In the genomic region with DNA sequence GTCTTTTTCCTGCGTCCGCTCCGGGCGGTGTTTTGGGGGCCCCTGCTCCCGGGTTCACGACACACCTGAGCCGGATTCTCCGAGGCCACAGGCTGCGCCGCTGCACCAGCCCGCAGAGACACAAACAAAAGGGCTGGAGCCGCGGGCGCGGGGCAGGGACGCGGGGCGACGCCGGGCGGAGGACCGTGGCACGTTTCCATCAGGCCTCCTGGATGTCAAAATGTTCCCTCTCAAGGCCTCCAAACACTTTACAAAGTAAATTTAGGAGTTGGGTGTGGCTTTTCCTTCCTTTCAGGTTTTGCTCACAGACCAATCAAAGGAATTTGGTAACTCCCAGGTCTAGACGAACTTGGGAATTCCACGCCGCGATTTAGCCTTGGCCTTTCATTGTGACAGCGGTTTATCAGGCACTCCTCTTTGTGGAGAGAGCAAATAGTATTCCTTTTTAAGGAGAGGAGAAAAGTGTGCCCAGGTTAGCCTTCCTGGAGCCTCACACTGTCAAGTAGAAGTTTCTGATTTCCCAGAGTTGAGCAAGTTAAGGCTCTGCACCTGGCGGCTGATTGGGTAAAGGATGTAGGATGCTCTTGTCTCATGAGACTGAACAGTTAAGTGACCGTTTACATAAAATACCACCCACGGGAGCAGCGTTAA, we compare ENCODE assay signal across 8 mouse cellular contexts. TPM values are rescaled to one million over a fixed set of nuclear protein-coding genes. Genes with fewer than 3 reads are reported as not detected.
DNase-seq lines count a peak whose midpoint lies in the region; ATAC-seq lines count a peak whose summit lies in the region.

No protein-coding gene starts in this region.

- peak overlapping the region; percentile 87 for H3K9ac ChIP-seq in limb, embryonic 12.5 days (replicated peaks)
- peak overlapping the region; percentile 93 for H3K9ac ChIP-seq in midbrain, embryonic 15.5 days

- no peak for ATAC-seq in limb, embryonic 12.5 days (ENCODE audit: insufficient number of reproducible peaks, insufficient read depth, low FRiP score, low TSS enrichment, low read depth)
- peak; percentile 55 for ATAC-seq in midbrain, embryonic 15.5 days (replicated peaks)

- DNase-seq in heart, adult 11 months = peak; percentile 93
- no peak for DNase-seq in heart, postnatal 4 days
- peak; percentile 53 for DNase-seq in adrenal gland, postnatal 25 days
- peak; percentile 48 for DNase-seq in gastrocnemius, postnatal 14 days
- no peak for DNase-seq in urinary bladder, postnatal 36 days (ENCODE audit: low spot score in 2 of 2)
- DNase-seq in layer of hippocampus, adult 18-20 months (ENCODE audit: low spot score in 2 of 2) = no peak

- peaks cover 7% of the 10 kb centered on the region; the same call in 1 of the 2 replicates for H3K36me3 ChIP-seq in limb, embryonic 12.5 days
- no peaks in the 10 kb centered on the region for H3K36me3 ChIP-seq in midbrain, embryonic 15.5 days (replicated peaks)

- peak overlapping the region; percentile 68 for H3K4me2 ChIP-seq in limb, embryonic 12.5 days
- H3K4me2 ChIP-seq in midbrain, embryonic 15.5 days = peak overlapping the region; percentile 73

- 3% methylated on average over 32 of the region's 32 CpGs for WGBS in limb, embryonic 12.5 days
- 2% methylated on average over 24 of the region's 32 CpGs for WGBS in midbrain, embryonic 15.5 days

- peak overlapping the region; percentile 85 for H3K27ac ChIP-seq in limb, embryonic 12.5 days
- H3K27ac ChIP-seq in midbrain, embryonic 15.5 days = peak overlapping the region; percentile 88

- H3K4me3 ChIP-seq in limb, embryonic 12.5 days (replicated peaks) = peak overlapping the region; percentile 85
- H3K4me3 ChIP-seq in midbrain, embryonic 15.5 days = peak overlapping the region; percentile 84

- peaks cover 22% of the 10 kb centered on the region for H3K4me1 ChIP-seq in limb, embryonic 12.5 days (replicated peaks)
- peaks cover 36% of the 10 kb centered on the region for H3K4me1 ChIP-seq in midbrain, embryonic 15.5 days

- intact Hi-C loops in gastrocnemius, postnatal 14 days (cut with DNase I; ENCODE audit: low total_unique reads) = loop anchor here (10.0 kb wide), 1 partner anchor 54 kb away; no protein-coding TSS in a partner anchor

- H3K9me3 ChIP-seq in limb, embryonic 12.5 days = no peaks in the 10 kb centered on the region
- no peaks in the 10 kb centered on the region for H3K9me3 ChIP-seq in midbrain, embryonic 15.5 days

- H3K27me3 ChIP-seq in limb, embryonic 12.5 days = peaks cover 4% of the 10 kb centered on the region; the same call in 1 of the 2 replicates
- H3K27me3 ChIP-seq in midbrain, embryonic 15.5 days (replicated peaks) = no peaks in the 10 kb centered on the region

RNA-seq across cellular contexts. Expression of gene Ano6, which starts 0.6 kb away (rescaled TPM):
- 10 to 100 TPM; 43.2 to 46.6 TPM for total RNA-seq in heart, postnatal 4 days (2021)
- 75.2 and 75.4 TPM in 2 replicates for total RNA-seq in adrenal gland, postnatal 25 days (2021)
- total RNA-seq in gastrocnemius, postnatal 14 days (2021) = 10 to 100 TPM; 41.5 to 51.9 TPM
- polyA plus RNA-seq in limb, embryonic 12.5 days (2016; fragmentation: Nextera tagmentation; extraction: Ambion mirVana) = 47.3 and 51.6 TPM in 2 replicates
- polyA plus RNA-seq in midbrain, embryonic 15.5 days (2015; fragmentation: Nextera tagmentation; extraction: Ambion mirVana) = 26.8 and 29.7 TPM in 2 replicates
- total RNA-seq in layer of hippocampus, adult 18-20 months (2021) = 10 to 100 TPM; 20.6 to 27.4 TPM

Comparison
In these comparisons a context has a peak if more than half of its experiments do, and no peak if none do; other contexts are left out.
1. DNase-seq: peak in heart, adult 11 months (single experiment), adrenal gland, postnatal 25 days (single experiment) and gastrocnemius, postnatal 14 days (single experiment); none in heart, postnatal 4 days (single experiment), urinary bladder, postnatal 36 days (0 of 2) and layer of hippocampus, adult 18-20 months (0 of 2).